In genomic region chr9:40447265-40447664, GRCm38 (mm10) we compare ENCODE assay signal across 23 mouse cellular contexts.
A peak's percentile ranks its signal among the peaks of the same experiment; 100 is the strongest.
DNase-seq lines count a peak whose midpoint lies in the region; ATAC-seq lines count a peak whose summit lies in the region.
"Had no signal": no experiment of that assay in that cellular context is flagged by ENCODE, and none has a peak within 500 bp of the region (broad histone marks: within the 10 kb centered on the region; RNA-seq: fewer than 3 reads in every experiment).

No protein-coding gene starts in this region.

- H3K36me3 ChIP-seq in kidney, embryonic 15.5 days, result no peaks in the 10 kb centered on the region
- H3K36me3 ChIP-seq: embryonic facial prominence, embryonic 10.5 days; G1E; heart, embryonic 10.5 days had no signal

- H3K27me3 ChIP-seq in kidney, embryonic 15.5 days, result no peaks in the 10 kb centered on the region
- H3K27me3 ChIP-seq: forebrain, embryonic 13.5 days had no signal

- 39% methylated on average over 4 of the region's 4 CpGs for WGBS in kidney, embryonic 15.5 days

- H3K9ac ChIP-seq in kidney, embryonic 15.5 days, result no peak overlapping the region
- H3K9ac ChIP-seq: forebrain, embryonic 13.5 days; forebrain, postnatal 0 days; hindbrain, embryonic 14.5 days had no signal

- no peak overlapping the region for H3K27ac ChIP-seq in kidney, embryonic 15.5 days
- H3K27ac ChIP-seq: embryonic facial prominence, embryonic 10.5 days; forebrain, embryonic 13.5 days; heart, embryonic 10.5 days; hindbrain, embryonic 14.5 days had no signal

- peaks cover 22% of the 10 kb centered on the region for H3K4me1 ChIP-seq in kidney, embryonic 15.5 days
- H3K4me1 ChIP-seq: forebrain, embryonic 13.5 days had no signal

- intact Hi-C loops in left cerebral cortex, postnatal 36 days (cut with DNase I), result no loop called here
- intact Hi-C loops in gastrocnemius, postnatal 36 days (cut with DNase I), result no loop called here

- H3K9me3 ChIP-seq in kidney, embryonic 15.5 days (replicated peaks), result no peaks in the 10 kb centered on the region
- H3K9me3 ChIP-seq: embryonic facial prominence, embryonic 10.5 days; forebrain, embryonic 13.5 days; heart, embryonic 10.5 days had no signal

- no peak overlapping the region for H3K4me3 ChIP-seq in kidney, embryonic 15.5 days (replicated peaks)
- H3K4me3 ChIP-seq: embryonic facial prominence, embryonic 10.5 days; forebrain, embryonic 13.5 days; heart, embryonic 10.5 days had no signal

- ATAC-seq in kidney, embryonic 15.5 days (replicated peaks; ENCODE audit: low FRiP score), result peak; percentile 43
- ATAC-seq: CD4-positive, CD25-positive, alpha-beta regulatory T cell, adult 4 months; forebrain, embryonic 13.5 days; forebrain, postnatal 0 days had no signal

- peak; percentile 12 for DNase-seq in adrenal gland, adult 2 months
- no peak for DNase-seq in adrenal gland, postnatal 25 days
- peak; percentile 51 for DNase-seq in kidney, postnatal 14 days
- peak; percentile 42 for DNase-seq in retina, postnatal 1 day
- no peak for DNase-seq in cerebellum, postnatal 10 days
- DNase-seq in left cerebral cortex, postnatal 36 days (ENCODE audit: low spot score in 2 of 2), result no peak
- no peak for DNase-seq in gastrocnemius, postnatal 36 days
- DNase-seq: adrenal gland, postnatal 10 days; B cell, adult 2 months; cerebellum, adult 11-12 months; cerebellum, adult 9-11 months; forebrain, postnatal 0 days; gastrocnemius, postnatal 25 days; heart, adult 18-20 months; heart, postnatal 10 days; heart, postnatal 4 days had no signal

- H3K4me2 ChIP-seq in kidney, embryonic 15.5 days, result no peak overlapping the region
- H3K4me2 ChIP-seq: forebrain, embryonic 13.5 days; hindbrain, embryonic 14.5 days had no signal

Comparison
In these comparisons a context has a peak if more than half of its experiments do, and no peak if none do; other contexts are left out.
1. DNase-seq: peak in adrenal gland, adult 2 months (single experiment), kidney, postnatal 14 days (single experiment) and retina, postnatal 1 day (single experiment); none in adrenal gland, postnatal 25 days (single experiment), cerebellum, postnatal 10 days (0 of 2), left cerebral cortex, postnatal 36 days (0 of 2) and gastrocnemius, postnatal 36 days (0 of 2).